Mouse (Mus musculus) liver, postnatal 0 days (tissue): ENCODE measurements around the gene Tmc8.

Source experiments
- CTCF ChIP-seq: sonication (generic); IDR thresholded peaks from 2 replicates; pipeline ENCODE4 v1.5.1; 2016; ENCODE audit warnings: antibody characterized with exemption, low read depth
- EP300 ChIP-seq: IDR thresholded peaks from 2 replicates; pipeline ENCODE4 v1.6.1; 2016; ENCODE audit warnings: antibody characterized with exemption, low read depth, mild to moderate bottlenecking

DNA sequence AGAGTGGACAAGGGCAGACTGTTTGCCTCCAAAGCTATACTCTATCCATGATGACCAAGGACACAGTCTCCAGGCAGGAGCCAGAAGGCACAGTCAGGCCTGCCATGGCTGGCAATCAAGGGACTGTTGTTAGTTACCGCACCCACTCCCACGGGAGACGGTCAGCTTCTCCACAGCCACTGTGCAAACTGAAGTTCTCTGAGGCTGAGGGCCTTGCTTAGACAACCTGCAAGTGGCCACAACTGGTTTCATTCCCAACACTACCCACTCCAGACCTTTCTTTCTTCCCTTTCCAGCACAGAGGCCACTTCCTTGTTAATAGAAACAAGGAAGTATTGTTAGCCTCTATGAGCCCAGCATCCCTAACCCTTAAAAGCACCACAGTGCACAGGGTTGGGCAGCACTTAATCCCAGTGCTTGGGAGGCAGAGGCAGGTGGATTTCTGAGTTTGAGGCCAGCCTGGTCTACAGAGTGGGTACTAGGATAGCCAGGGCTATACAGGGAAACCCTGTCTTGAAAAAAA is 21.4 kb downstream of the Tmc8 start:
- no peak for TF ChIP-seq CTCF
- TF ChIP-seq EP300 = no peak
